Comparison of ENCODE assay signal across 9 mouse cellular contexts in the genomic region with DNA sequence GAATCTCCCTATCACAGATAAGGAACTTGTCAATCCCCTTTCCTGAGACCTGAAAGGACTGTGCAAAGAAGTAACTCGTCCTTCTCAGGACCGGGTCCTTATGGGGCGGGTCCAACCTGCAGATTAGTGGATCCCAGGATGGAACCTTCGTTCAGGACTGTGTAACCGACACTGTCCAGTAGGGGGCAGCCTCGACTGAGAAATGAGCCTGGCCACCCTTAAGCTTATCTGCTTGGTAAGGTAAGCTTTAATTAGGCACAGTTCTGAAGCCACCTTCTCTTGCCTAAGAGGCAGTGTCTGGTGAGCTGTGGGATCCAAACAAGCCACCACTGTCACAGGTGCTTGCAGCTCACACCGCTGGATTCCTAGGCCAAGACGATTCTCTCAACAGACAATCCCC. TPM values are rescaled to one million over a fixed set of nuclear protein-coding genes. Genes with fewer than 3 reads are reported as not detected.
A peak's percentile ranks its signal among the peaks of the same experiment; 100 is the strongest.
DNase-seq lines count a peak whose midpoint lies in the region; ATAC-seq and TF ChIP-seq lines count a peak whose summit lies in the region.
"Had no signal": no experiment of that assay in that cellular context is flagged by ENCODE, and none has a peak within 500 bp of the region (broad histone marks: within the 10 kb centered on the region; RNA-seq: fewer than 3 reads in every experiment).

No protein-coding gene starts in this region.

- no peak overlapping the region for H3K9ac ChIP-seq in heart, embryonic 12.5 days
- H3K9ac ChIP-seq in liver, embryonic 14.5 days (replicated peaks) = no peak overlapping the region
- H3K9ac ChIP-seq in neural tube, embryonic 14.5 days (replicated peaks; ENCODE audit: low read depth, low read length) = no peak overlapping the region

- no peak for TF ChIP-seq EP300 in liver, embryonic 14.5 days (IDR thresholded peaks at IDR 0.05; ENCODE audit: low read depth)

- peak; percentile 85 to 89 for DNase-seq in CD8-positive naive resting alpha-beta T cell, adult 2 months (ENCODE audit: low read depth in 2 of 2, low spot score in 2 of 2)
- peak; percentile 53 to 60 for DNase-seq in adrenal gland, postnatal 4 days (ENCODE audit: low spot score in 2 of 2)
- DNase-seq in kidney, postnatal 25 days = peak; percentile 76 to 87
- peak; percentile 50 to 61 (median 56) for DNase-seq in liver, embryonic 14.5 days (ENCODE audit: low read depth in 3 of 3, low spot score in 3 of 3)
- DNase-seq in thymus, adult 18-20 months = peak; percentile 53 to 57

- peak; percentile 63 for ATAC-seq in erythroid progenitor cell, adult 5-6 weeks (replicated peaks; ENCODE audit: low FRiP score, poor library complexity, severe bottlenecking)
- ATAC-seq in heart, embryonic 12.5 days (ENCODE audit: insufficient number of reproducible peaks, low FRiP score) = 0 out of 2 replicates have a peak, but pooled peaks have one; percentile 31
- peak; percentile 42; the same call in 1 of the 2 replicates for ATAC-seq in liver, embryonic 14.5 days (ENCODE audit: insufficient read depth)
- ATAC-seq in neural tube, embryonic 14.5 days (ENCODE audit: low read depth) = peak; percentile 45; the same call in 1 of the 2 replicates

- 13% methylated on average over 8 of the region's 8 CpGs for WGBS in heart, embryonic 12.5 days
- 12% methylated on average over 8 of the region's 8 CpGs for WGBS in liver, embryonic 14.5 days (ENCODE audit: insufficient replicate concordance)
- WGBS in neural tube, embryonic 14.5 days = 16% methylated on average over 8 of the region's 8 CpGs

- peaks cover 6% of the 10 kb centered on the region; the same call in 1 of the 2 replicates for H3K4me1 ChIP-seq in heart, embryonic 12.5 days (replicated peaks)
- H3K4me1 ChIP-seq in liver, embryonic 14.5 days (replicated peaks; ENCODE audit: control insufficient read depth in 2 of 2, insufficient read depth in 2 of 2, low read length in 1 of 2) = peaks cover 0 to 2% of the 10 kb centered on the region in 2 experiments; a peak in 1 of 4 replicates
- no peaks in the 10 kb centered on the region for H3K4me1 ChIP-seq in neural tube, embryonic 14.5 days (ENCODE audit: control insufficient read depth, insufficient read depth, low read length)

- peak; percentile 95 for TF ChIP-seq CTCF in liver, embryonic 14.5 days (IDR thresholded peaks at IDR 0.05; ENCODE audit: low read depth)

- H3K27me3 ChIP-seq in heart, embryonic 12.5 days (replicated peaks) = peaks cover 11% of the 10 kb centered on the region; the same call in 1 of the 2 replicates
- no peaks in the 10 kb centered on the region for H3K27me3 ChIP-seq in liver, embryonic 14.5 days (ENCODE audit: control insufficient read depth, insufficient read depth, low read length)
- no peaks in the 10 kb centered on the region for H3K27me3 ChIP-seq in neural tube, embryonic 14.5 days (ENCODE audit: control insufficient read depth, insufficient read depth, low read length)

- H3K27ac ChIP-seq in heart, embryonic 12.5 days (ENCODE audit: poor library complexity, severe bottlenecking) = no peak overlapping the region
- H3K27ac ChIP-seq in liver, embryonic 14.5 days = no peak overlapping the region
- H3K27ac ChIP-seq in neural tube, embryonic 14.5 days (ENCODE audit: low read depth, low read length) = no peak overlapping the region

- no peaks in the 10 kb centered on the region for H3K9me3 ChIP-seq in heart, embryonic 12.5 days (replicated peaks)
- no peaks in the 10 kb centered on the region for H3K9me3 ChIP-seq in liver, embryonic 14.5 days (ENCODE audit: control insufficient read depth, low read length)
- no peaks in the 10 kb centered on the region for H3K9me3 ChIP-seq in neural tube, embryonic 14.5 days (ENCODE audit: control insufficient read depth, low read length)

- no peak overlapping the region for H3K4me3 ChIP-seq in heart, embryonic 12.5 days
- no peak overlapping the region for H3K4me3 ChIP-seq in liver, embryonic 14.5 days (ENCODE audit: insufficient read depth in 1 of 2, low read depth in 2 of 2, low read length in 2 of 2)
- H3K4me3 ChIP-seq in neural tube, embryonic 14.5 days (ENCODE audit: low read depth, low read length) = no peak overlapping the region

- no peak overlapping the region for H3K4me2 ChIP-seq in heart, embryonic 12.5 days
- no peak overlapping the region for H3K4me2 ChIP-seq in liver, embryonic 14.5 days (ENCODE audit: low read depth)
- no peak overlapping the region for H3K4me2 ChIP-seq in neural tube, embryonic 14.5 days (ENCODE audit: low read depth, low read length)

- H3K36me3 ChIP-seq in heart, embryonic 12.5 days = no peaks in the 10 kb centered on the region
- H3K36me3 ChIP-seq in liver, embryonic 14.5 days (replicated peaks; ENCODE audit: control insufficient read depth, insufficient read depth, low read depth) = no peaks in the 10 kb centered on the region
- H3K36me3 ChIP-seq in neural tube, embryonic 14.5 days (ENCODE audit: control insufficient read depth, insufficient read depth, low read length) = no peaks in the 10 kb centered on the region

RNA-seq across cellular contexts. Expression of a gene that starts 24.8 kb away (rescaled TPM):
- total RNA-seq in adrenal gland, postnatal 4 days (2021) = not detected
- total RNA-seq in erythroid progenitor cell, adult 5-6 weeks (2015; ENCODE audit: low replicate concordance) = not detected in 2 replicates
- not detected in 2 replicates for total RNA-seq in erythroid progenitor cell, adult 5-6 weeks (2017; ENCODE audit: low replicate concordance)
- polyA plus RNA-seq in heart, embryonic 12.5 days (2016; fragmentation: Nextera tagmentation; extraction: Ambion mirVana) = 0.31 TPM in 1 of 2 replicates, not detected in the other
- 2.5 and 2.7 TPM in 2 replicates for polyA plus RNA-seq in liver, embryonic 14.5 days (2012; rRNA removed)
- 2.3 and 4.0 TPM in 2 replicates for polyA plus RNA-seq in liver, embryonic 14.5 days (2014; fragmentation: Nextera tagmentation; extraction: Ambion mirVana)
- polyA plus RNA-seq in neural tube, embryonic 14.5 days (2014; fragmentation: Nextera tagmentation; extraction: Ambion mirVana) = not detected in 2 replicates
- polyA plus RNA-seq: gonadal fat pad, adult 2 months had no signal

RNA-seq across cellular contexts. Expression of a gene that starts 34.8 kb away (rescaled TPM):
- total RNA-seq in adrenal gland, postnatal 4 days (2021) = 10 to 100 TPM; 11.0 to 11.8 TPM
- total RNA-seq in erythroid progenitor cell, adult 5-6 weeks (2015; ENCODE audit: low replicate concordance) = 9.2 and 12.3 TPM in 2 replicates
- 11.4 and 11.7 TPM in 2 replicates for total RNA-seq in erythroid progenitor cell, adult 5-6 weeks (2017; ENCODE audit: low replicate concordance)
- 22.5 TPM in 2 replicates for polyA plus RNA-seq in heart, embryonic 12.5 days (2016; fragmentation: Nextera tagmentation; extraction: Ambion mirVana)
- 4.3 and 4.8 TPM in 2 replicates for polyA plus RNA-seq in liver, embryonic 14.5 days (2012; rRNA removed)
- 5.4 and 6.5 TPM in 2 replicates for polyA plus RNA-seq in liver, embryonic 14.5 days (2014; fragmentation: Nextera tagmentation; extraction: Ambion mirVana)
- 22.6 and 23.8 TPM in 2 replicates for polyA plus RNA-seq in neural tube, embryonic 14.5 days (2014; fragmentation: Nextera tagmentation; extraction: Ambion mirVana)
